Mouse (Mus musculus) liver, embryonic 14.5 days (tissue): ENCODE results near the gene 1700123L14Rik.

Experiments used
- CTCF ChIP-seq: IDR thresholded peaks from 2 replicates; pipeline ENCODE4 v1.5.1; 2016; ENCODE audit warnings: antibody characterized with exemption, low read depth, control low read depth
- EP300 ChIP-seq: IDR thresholded peaks from 2 replicates; pipeline ENCODE4 v1.6.1; 2016; ENCODE audit warnings: antibody characterized with exemption, low read depth

DNA sequence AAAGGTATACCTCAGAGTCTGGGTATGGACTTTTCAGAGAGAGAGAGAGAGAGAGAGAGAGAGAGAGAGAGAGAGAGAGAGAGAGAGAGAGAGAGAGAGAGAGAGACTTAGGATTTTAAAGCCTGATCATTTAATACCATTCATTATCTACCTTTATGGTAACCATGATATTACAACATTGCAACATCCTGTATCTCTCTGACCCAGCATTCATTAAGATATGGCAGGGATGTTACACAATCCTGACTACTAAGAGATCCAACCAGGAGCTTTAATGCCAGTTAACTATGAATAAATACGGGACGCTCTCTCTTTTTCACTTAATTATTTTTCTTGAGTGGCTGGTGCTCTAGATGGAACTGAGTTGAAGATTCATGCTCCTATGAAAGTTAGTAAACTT lies 39.4 kb upstream of the 1700123L14Rik start:
- TF ChIP-seq CTCF (no peak), EP300 (no peak)
